Mouse (Mus musculus) bone marrow macrophage, adult 2 months (primary cell): Measurements from ENCODE around the gene Brdt. TPM values are rescaled to one million over a fixed set of nuclear protein-coding genes. Genes with fewer than 3 reads are reported as not detected.

Experiments used
- H3K27ac ChIP-seq: 2 replicates; pipeline ENCODE4 v1.5.1; 2012; ENCODE audit warnings: low read depth, low read length; ENCODE audit not compliant: insufficient read depth
- H3K4me1 ChIP-seq: 2 replicates; pipeline ENCODE4 v1.6.1; 2012; ENCODE audit warnings: low read length; ENCODE audit not compliant: control insufficient read depth, insufficient read depth
- H3K4me3 ChIP-seq: 2 replicates; pipeline ENCODE4 v1.5.1; 2012; ENCODE audit warnings: mild to moderate bottlenecking, low read length, moderate library complexity; ENCODE audit not compliant: insufficient read depth
- CTCF ChIP-seq: IDR thresholded peaks from 2 replicates; pipeline ENCODE4 v1.5.1; 2012; ENCODE audit warnings: low read depth, mild to moderate bottlenecking, low read length, moderate library complexity
- POLR2A ChIP-seq: IDR thresholded peaks from 2 replicates; pipeline ENCODE4 v1.6.1; 2012; ENCODE audit warnings: mild to moderate bottlenecking, low read depth, low read length, borderline replicate concordance
- polyA plus RNA-seq: library from polyadenylated mRNA; stranded (reverse); fragments of >200 nt; gene quantifications from 2 replicates; pipeline ENCODE4 v1.2.4, GENCODE M21; 2012; ENCODE audit not compliant: missing spikeins, insufficient read depth, insufficient read length

The Brdt gene
- polyA plus RNA-seq, 1 experiment = 1.6 TPM

DNA sequence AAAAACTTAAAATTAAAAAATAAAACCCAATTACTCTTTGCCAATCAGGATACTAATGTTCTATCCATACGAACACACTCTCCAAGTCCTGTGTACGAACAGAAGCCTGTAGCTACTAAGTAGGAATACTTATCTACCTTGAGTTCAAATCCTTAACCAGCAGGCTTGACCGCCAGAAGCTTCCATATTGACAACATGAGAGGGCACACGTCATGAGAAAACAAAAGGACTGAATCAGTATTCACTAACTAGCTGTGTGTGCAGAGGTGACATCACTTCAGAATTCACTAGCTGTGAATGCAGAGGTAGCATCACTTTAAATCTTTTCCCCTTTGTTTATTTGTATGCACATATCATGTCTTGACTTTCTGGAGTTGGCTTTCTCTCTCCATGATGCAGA lies 36.9 kb upstream of the Brdt start:
- no peak overlapping the region for H3K27ac ChIP-seq
- H3K4me3 ChIP-seq = no peak overlapping the region
- no peak for TF ChIP-seq POLR2A
- TF ChIP-seq CTCF = no peak
- H3K4me1 ChIP-seq = no peaks in the 10 kb centered on the region

DNA sequence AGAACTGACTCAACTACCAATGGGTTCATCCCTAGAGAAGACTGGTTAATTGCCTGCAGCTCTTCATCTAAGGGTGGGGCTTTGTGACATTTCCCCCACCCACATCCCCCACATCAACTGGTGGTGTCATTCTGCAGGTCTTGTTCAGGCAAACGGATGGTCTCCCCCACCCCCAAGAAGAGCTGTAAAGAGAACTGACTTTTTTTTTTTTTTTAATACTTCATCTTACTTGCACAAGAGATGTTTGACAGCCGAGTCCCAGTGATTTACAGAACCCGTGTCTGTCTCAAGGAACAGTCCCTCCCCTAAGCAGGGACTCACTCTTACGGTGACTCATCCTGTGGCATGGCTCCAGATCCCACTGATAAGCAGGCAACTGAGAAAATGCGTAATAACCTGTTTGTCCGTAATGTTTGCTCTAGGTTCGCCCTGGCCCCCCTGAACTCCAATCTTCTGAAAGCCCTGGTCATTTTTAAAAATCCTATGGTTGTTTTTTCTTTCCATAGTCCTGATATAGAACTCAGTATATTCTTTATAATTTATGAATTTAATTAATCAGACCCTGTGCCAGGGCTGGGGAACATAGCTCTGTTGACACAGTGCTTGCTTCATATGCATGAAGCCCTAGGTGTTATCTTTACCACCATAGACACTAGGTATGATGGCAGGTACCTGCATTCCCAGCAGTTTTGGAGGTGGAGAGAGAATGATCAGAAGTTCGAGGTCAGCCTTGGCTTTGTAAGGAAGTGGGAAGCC lies 35.7 kb upstream of the Brdt start:
- TF ChIP-seq CTCF (no peak), POLR2A (no peak)
- no peak overlapping the region for H3K27ac ChIP-seq
- no peak overlapping the region for H3K4me3 ChIP-seq
- H3K4me1 ChIP-seq = no peaks in the 10 kb centered on the region

DNA sequence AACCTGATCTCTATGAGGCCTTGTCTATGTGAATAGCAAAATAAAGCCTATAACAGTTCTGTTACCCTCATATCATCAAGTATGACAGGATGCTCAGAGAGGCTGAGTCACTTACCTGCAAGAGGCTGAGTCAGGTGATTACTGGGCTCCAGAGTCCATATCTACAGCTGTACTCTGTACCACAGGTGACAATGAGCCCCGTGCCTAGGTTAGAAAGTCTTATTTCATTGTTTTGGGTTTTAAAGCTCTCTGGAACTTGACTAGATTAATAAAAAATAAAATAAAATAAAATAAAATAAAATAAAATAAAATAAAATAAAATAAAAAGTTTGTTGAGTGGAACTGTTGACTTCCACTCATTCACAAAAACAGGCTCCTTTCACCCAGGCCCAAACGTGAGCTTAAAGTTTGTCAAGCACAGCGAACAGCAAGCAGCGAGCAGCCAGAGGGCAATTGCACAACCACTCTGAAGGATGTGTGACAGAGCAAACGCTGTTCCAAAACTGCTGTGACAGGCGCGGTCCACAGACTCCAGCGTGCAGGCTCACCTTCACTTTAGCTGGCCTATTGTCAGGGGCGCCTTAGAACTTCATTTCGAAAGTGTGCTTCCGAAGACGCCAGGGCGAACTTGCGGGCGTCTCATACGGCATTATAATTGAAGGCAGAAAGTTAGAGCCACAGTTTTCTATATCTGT lies 35.0 kb upstream of the Brdt start:
- H3K4me3 ChIP-seq = no peak overlapping the region
- H3K4me1 ChIP-seq = no peaks in the 10 kb centered on the region
- no peak overlapping the region for H3K27ac ChIP-seq
- TF ChIP-seq CTCF (no peak), POLR2A (no peak)

DNA sequence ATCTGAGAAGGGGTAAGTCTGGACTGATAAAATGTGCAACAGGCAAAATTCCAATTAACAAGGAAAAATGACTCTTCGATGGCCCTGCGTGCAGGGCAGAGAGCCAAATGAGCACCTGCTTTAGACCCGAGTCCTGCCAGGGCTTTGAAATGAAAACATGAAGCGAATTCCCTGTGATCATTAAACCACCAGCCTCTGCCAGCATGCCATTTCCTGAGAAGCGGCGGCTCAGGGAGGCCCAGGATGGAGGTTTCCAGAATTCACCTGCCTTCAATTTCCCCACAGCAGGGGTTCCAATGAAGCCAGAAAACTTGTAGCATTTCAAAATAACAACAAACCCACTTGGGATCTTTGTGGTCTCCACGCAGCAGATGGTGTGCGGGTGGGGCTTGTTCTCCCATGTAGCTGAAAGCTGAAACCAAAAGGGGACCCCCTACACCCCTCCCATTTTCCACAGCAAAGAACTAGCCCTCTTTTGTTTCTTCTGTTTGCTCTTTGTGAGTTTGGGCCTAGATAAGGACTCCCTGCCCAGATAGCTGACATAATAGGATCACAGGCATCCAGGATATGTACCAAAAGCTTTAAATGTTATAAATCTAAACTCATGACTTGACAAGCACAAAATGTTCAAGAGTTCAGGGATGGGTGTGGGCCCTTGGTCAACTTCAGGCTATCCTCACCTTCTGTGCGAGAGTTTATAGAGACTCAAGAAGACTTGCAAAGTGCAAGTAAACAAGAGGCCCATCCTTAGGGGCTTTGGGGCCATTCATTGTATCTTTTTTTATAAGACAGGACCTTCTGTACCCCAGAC lies 34.2 kb upstream of the Brdt start:
- no peaks in the 10 kb centered on the region for H3K4me1 ChIP-seq
- no peak overlapping the region for H3K27ac ChIP-seq
- TF ChIP-seq POLR2A (no peak), CTCF (no peak)
- H3K4me3 ChIP-seq = no peak overlapping the region

DNA sequence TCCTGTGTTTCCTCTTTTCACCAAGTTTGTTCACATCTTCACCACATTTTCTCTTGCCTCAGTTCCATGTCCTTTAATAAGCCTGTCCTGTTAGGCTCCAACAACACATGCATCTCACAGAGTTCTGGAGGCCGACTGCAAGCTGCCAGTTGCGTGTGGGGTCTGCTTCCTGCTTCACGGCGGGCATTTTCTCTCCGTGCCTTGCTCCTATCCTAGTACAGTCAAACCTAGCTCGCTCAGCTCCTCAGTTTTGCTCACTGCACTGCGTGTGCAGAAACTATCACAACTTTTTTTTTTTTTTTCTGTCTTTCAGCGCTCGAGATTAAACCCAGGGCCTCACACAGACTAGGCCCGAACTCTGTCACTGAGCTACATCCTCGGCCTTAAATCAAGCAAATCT lies 32.1 kb upstream of the Brdt start:
- H3K27ac ChIP-seq = no peak overlapping the region
- no peaks in the 10 kb centered on the region for H3K4me1 ChIP-seq
- no peak for TF ChIP-seq CTCF
- TF ChIP-seq POLR2A = no peak
- H3K4me3 ChIP-seq = no peak overlapping the region

DNA sequence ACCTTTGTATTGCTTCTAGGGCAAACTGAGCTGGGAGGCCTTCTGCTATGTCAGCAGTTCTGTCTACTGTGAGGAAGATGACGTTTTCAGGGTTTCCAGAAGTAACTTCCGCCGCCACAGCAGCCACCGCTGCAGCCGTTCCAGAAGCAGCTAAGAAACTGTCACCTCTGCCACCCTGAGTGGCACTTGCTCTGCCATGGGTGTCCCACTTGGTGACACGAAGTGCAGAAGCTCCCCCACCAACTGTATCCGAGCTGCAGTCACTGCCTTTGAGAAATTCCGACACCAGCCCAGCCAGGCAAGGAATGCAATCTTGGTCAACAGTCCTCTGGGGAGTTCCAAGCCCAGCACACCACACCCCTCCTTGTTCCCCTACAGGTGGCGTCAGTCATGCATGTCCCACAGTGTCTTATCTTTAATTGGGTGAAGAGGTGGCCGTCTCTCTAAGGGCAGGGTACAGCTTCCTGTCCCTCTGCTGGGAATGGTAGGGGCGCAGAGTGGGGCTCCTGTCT lies 27.6 kb upstream of the Brdt start:
- TF ChIP-seq POLR2A = no peak
- TF ChIP-seq CTCF = no peak
- Histone ChIP-seq H3K4me1 (no peaks in the 10 kb centered on the region), H3K27ac (no peak overlapping the region), H3K4me3 (no peak overlapping the region)

DNA sequence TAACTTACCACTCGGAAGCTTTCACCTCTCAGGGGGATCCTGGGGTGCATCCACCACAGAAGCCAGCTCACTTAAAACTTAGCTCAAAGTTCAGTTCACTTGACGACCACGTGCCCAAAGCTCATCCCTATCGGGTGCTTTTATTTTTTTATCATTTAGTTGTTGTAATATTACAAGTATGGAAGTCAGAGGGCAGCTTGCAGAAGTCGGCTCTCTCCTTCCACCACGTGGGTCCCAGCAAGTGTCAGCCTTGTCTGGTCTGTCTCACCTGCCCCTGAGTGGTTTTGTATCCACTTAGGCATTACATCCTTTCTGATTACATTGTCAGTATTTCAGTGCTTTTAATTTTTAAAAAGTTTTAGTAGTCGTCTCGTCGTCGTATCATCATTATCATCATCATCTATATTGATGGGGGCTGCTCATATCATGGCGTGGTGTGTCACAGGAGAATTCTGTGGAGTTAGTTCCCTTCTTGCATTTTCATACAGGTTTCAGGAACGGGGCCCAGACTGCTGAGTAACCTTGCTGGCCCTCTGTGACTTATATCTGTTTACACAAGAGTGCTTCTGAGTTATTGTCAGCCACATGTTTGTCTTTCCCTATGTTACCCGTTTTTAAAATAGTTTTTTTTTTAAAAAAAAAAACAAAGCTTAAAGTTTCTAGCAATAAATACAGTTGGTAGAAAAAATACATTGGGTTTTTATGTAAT lies 26.7 kb upstream of the Brdt start:
- H3K4me1 ChIP-seq = no peaks in the 10 kb centered on the region
- H3K27ac ChIP-seq = no peak overlapping the region
- TF ChIP-seq CTCF (no peak), POLR2A (no peak)
- no peak overlapping the region for H3K4me3 ChIP-seq

DNA sequence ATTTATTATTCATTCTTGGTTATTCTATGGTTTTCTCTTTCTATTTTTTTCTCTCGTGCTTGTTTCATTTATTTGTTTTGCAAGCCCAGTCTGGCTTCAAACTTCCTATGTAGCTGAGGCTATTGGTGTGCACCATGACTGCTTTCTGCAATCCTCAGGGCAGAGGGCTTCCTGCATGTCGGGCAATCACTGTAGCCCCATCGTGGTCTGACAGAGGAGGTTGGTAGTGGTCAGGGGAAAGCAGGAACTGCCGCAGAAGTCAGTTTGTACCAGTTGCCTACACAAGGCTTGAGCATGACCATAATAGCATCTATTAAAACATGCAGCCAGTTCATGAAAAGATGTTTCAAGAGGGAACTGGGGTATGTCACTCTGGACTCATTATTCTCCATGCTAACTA lies 23.5 kb upstream of the Brdt start:
- no peak overlapping the region for H3K27ac ChIP-seq
- TF ChIP-seq POLR2A (no peak), CTCF (no peak)
- no peaks in the 10 kb centered on the region for H3K4me1 ChIP-seq
- H3K4me3 ChIP-seq = no peak overlapping the region

DNA sequence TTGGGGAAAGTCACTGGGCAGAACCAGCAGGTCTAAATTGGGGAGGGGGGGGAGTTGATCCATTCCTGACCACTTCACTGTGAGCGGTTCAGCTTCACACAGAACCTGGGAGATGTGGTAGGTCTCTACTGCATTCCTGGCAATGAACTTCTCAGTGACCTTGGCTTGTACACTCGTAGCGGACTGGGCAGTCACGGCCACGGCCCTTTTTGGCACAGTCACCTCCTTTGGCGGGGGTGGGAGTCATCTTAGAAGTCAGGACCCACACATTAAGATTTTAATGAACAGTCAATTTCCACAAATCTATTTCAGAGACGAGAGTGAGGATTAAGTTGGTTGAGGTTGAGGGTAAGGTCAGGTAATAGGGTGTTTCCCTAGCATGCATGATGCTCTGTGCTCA lies 13.8 kb upstream of the Brdt start:
- H3K4me1 ChIP-seq = no peaks in the 10 kb centered on the region
- TF ChIP-seq POLR2A (no peak), CTCF (no peak)
- no peak overlapping the region for H3K27ac ChIP-seq
- no peak overlapping the region for H3K4me3 ChIP-seq
